Mouse (Mus musculus) kidney, embryonic 16.5 days (tissue): ENCODE results near the gene Akr1c20. TPM values are rescaled to one million over a fixed set of nuclear protein-coding genes. Genes with fewer than 3 reads are reported as not detected.

Source experiments
- ATAC-seq: fragments of 200-750 bp; cut with Nextera tagmentation; 2 replicates; pipeline ENCODE4 v1.8.0; 2017; ENCODE audit warnings: moderate TSS enrichment; ENCODE audit not compliant: low FRiP score, low TSS enrichment
- H3K27ac ChIP-seq: fragments of 300-500 bp; sonication (generic); 2 replicates; pipeline ENCODE4 v1.5.1; 2014; ENCODE audit warnings: low read length
- H3K27me3 ChIP-seq: fragments of 300-500 bp; sonication (generic); 2 replicates; pipeline ENCODE4 v1.6.1; 2014; ENCODE audit warnings: low read length, control low read depth, mixed read lengths; ENCODE audit not compliant: insufficient read depth
- H3K36me3 ChIP-seq: fragments of 300-500 bp; sonication (generic); 2 replicates; pipeline ENCODE4 v1.6.1; 2014; ENCODE audit warnings: low read length, control low read depth, mixed read lengths; ENCODE audit not compliant: insufficient read depth
- H3K4me1 ChIP-seq: fragments of 300-500 bp; sonication (generic); 2 replicates; pipeline ENCODE4 v1.6.1; 2014; ENCODE audit warnings: low read length, control low read depth, mixed read lengths; ENCODE audit not compliant: insufficient read depth
- H3K4me2 ChIP-seq: fragments of 300-500 bp; sonication (generic); replicated peaks from 2 replicates; pipeline ENCODE4 v1.6.1; 2014; ENCODE audit warnings: low read depth, low read length
- H3K4me3 ChIP-seq: fragments of 300-500 bp; sonication (generic); 2 replicates; pipeline ENCODE4 v1.5.1; 2014; ENCODE audit warnings: mild to moderate bottlenecking, low read length
- H3K9ac ChIP-seq: fragments of 300-500 bp; sonication (generic); replicated peaks from 2 replicates; pipeline ENCODE4 v1.6.1; 2014; ENCODE audit warnings: low read length
- H3K9me3 ChIP-seq: fragments of 300-500 bp; sonication (generic); 2 replicates; pipeline ENCODE4 v1.6.1; 2016; ENCODE audit warnings: low read length, control low read depth
- WGBS: fragments of 180-500 bp; shearing (Covaris S2); extraction: QIAGEN DNeasy Blood & Tissue Kit; methylation state at CpG from one replicate; pipeline ENCODE4 v1.1.7; 2014; 5-methylcytosine and 5-hydroxymethylcytosine counted together
- polyA plus RNA-seq: library from polyadenylated mRNA; unstranded; fragments of >200 nt; fragmentation: Nextera tagmentation; extraction: Ambion mirVana; gene quantifications from 2 replicates; pipeline ENCODE4 v1.2.1, GENCODE M21; 2015

The Akr1c20 gene
- not detected in 2 replicates for polyA plus RNA-seq

DNA sequence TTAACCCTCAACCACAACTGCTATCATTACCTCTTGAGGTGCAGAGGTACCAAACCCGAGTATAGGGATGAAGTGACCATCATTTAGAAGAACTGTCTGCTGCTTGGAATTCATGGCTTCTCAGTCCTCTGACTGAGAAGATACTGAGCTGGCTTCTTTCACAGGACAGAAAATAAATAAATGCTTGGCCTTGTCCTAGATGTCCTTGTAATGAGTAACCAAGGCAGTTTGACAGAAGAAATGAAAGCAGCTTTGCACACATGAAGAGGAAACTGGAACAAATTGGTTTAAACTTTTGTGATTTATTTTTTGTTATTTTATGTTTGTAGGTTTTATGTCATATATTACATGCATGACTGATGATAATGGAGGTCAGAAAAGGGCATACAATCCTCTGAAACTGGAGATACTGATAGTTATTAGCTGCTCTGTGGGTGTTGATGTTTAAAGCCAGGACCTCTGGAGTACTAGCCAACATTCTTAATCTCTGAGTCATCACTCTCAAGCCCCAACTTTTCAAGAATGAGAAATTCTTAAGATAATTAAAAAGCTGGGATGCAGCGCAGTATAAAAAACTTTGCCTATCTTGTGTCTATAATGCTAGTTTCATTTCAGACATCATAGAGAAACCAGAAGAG lies at the start of gene Akr1c20:
Gene Akr1c20, minus strand, starts transcription at position 145 of the 638 bp plus-strand sequence.
- Histone ChIP-seq H3K36me3 (no peaks in the 10 kb centered on the region), H3K9ac (no peak within 1 kb of the TSS), H3K27me3 (no peaks in the 10 kb centered on the region), H3K4me3 (no peak within 1 kb of the TSS), H3K4me1 (no peaks in the 10 kb centered on the region), H3K9me3 (no peaks in the 10 kb centered on the region), H3K4me2 (no peak within 1 kb of the TSS), H3K27ac (no peak within 1 kb of the TSS)
- 88% methylated on average over 2 of the region's 2 CpGs for WGBS
- ATAC-seq, result no peak

DNA sequence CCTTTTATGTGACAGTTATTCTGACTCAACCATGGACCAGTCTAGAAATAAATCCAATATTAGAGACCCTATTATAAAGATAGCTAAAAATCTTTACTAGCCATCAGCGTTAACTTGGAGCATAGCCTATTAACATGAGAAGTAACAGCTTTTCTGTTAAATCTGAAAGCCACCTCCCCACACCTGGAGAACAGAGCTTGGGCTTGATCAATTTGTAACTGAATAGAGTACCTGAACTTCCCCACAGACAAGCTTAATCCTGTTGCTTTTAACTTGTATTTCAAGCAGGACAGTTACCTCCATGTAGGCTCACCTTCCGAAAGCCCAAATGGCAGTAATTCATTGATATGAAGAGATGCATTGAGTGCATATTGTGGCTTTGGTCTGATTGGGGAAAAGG lies 42.9 kb upstream of the Akr1c20 start:
- ATAC-seq, result no peak
- WGBS, result 89% methylated on average over 2 of the region's 2 CpGs
- Histone ChIP-seq H3K27ac (no peak overlapping the region), H3K4me2 (no peak overlapping the region), H3K4me1 (no peaks in the 10 kb centered on the region), H3K9me3 (0 out of 2 replicates have a peak, but pooled peaks cover 3% of the 10 kb centered on the region), H3K4me3 (no peak overlapping the region), H3K9ac (no peak overlapping the region), H3K27me3 (no peaks in the 10 kb centered on the region), H3K36me3 (no peaks in the 10 kb centered on the region)

- Histone ChIP-seq H3K36me3 (no peaks in the 10 kb centered on the region), H3K4me3 (no peak overlapping the region), H3K9ac (no peak overlapping the region), H3K9me3 (no peaks in the 10 kb centered on the region), H3K4me2 (no peak overlapping the region), H3K27ac (no peak overlapping the region), H3K4me1 (no peaks in the 10 kb centered on the region), H3K27me3 (no peaks in the 10 kb centered on the region)
- no peak for ATAC-seq
These were observed 37.4 kb upstream of the Akr1c20 start for GRCm38 (mm10) chr13:4560500-4560899.

GRCm38 (mm10) chr13:4559143-4559542 lies 36.0 kb upstream of the Akr1c20 start:
- Histone ChIP-seq H3K27ac (no peak overlapping the region), H3K4me3 (no peak overlapping the region), H3K36me3 (no peaks in the 10 kb centered on the region), H3K27me3 (no peaks in the 10 kb centered on the region), H3K4me1 (no peaks in the 10 kb centered on the region), H3K9ac (no peak overlapping the region), H3K4me2 (no peak overlapping the region), H3K9me3 (no peaks in the 10 kb centered on the region)
- WGBS, result 68% methylated on average over 1 of the region's 1 CpGs
- ATAC-seq, result no peak

DNA sequence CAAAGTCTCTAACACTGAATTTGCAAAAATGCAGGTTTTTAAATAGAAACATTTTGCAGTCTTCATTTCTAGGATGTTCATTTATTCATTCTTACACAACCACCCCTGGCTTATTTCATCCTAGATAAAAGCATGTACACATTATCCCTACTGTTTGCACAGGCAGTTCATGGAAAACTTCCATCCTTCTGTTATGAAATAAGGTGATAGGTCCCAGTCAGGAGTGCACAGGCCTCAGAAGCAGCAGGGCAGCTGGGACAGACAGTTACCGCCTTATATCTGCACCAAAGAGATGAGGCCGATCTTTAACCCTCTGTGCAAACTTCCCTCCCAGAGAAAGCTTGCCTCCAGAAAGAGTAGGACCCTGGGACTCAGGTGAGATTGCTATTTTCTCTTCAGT lies 8.3 kb downstream of the Akr1c20 start:
- Histone ChIP-seq H3K27me3 (no peaks in the 10 kb centered on the region), H3K27ac (no peak overlapping the region), H3K4me1 (no peaks in the 10 kb centered on the region), H3K9me3 (no peaks in the 10 kb centered on the region), H3K36me3 (no peaks in the 10 kb centered on the region), H3K9ac (no peak overlapping the region), H3K4me3 (no peak overlapping the region), H3K4me2 (no peak overlapping the region)
- ATAC-seq, result no peak
- WGBS, result 80% methylated on average over 2 of the region's 2 CpGs

DNA sequence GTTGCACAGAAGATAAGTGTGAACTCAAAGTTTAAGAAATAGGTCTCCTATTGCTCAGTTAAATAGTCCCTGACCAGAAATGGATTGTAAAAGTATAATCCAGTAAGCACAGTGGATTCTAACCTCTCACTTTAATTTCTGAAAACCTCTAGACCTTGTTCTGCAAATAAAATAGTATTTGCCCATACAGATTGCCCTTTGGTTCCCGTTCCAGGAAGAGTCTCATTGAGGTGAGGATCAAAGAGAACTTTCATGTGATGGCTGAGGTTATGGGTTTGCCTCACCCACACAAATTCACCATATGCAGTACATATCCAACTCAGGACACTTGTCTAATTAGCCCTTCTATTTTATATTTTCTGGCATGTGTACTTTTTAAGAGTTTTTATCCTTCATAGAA lies 55.2 kb downstream of the Akr1c20 start:
- no peaks in the 10 kb centered on the region for H3K9me3 ChIP-seq
- no peak overlapping the region for H3K4me2 ChIP-seq
- H3K4me1 ChIP-seq, result no peaks in the 10 kb centered on the region
- ATAC-seq, result no peak
- H3K27me3 ChIP-seq, result no peaks in the 10 kb centered on the region
- WGBS, result 86% methylated on average over 1 of the region's 1 CpGs
- H3K27ac ChIP-seq, result no peak overlapping the region
- H3K9ac ChIP-seq, result no peak overlapping the region
- no peaks in the 10 kb centered on the region for H3K36me3 ChIP-seq
- H3K4me3 ChIP-seq, result no peak overlapping the region

DNA sequence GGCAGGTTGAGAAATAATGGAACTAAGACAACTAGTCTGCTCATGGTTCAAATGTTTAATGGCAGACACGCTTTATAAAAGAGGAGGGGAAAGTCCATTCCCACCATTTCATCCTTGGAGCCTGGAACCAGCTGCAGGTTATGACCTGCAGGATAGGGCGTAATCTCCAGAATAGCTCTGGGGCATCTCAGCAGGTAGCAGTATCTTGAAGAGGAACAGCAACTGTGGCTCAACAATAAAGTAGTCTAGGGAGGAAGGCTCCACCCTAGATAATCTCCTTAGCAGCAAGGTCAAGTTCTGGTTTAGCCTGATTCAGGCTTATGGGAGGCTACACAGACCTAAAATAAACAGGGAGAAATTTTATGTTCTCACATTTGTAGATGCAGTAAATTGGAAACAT lies 57.5 kb downstream of the Akr1c20 start:
- no peaks in the 10 kb centered on the region for H3K9me3 ChIP-seq
- no peak overlapping the region for H3K27ac ChIP-seq
- no peak for ATAC-seq
- H3K36me3 ChIP-seq, result no peaks in the 10 kb centered on the region
- no peak overlapping the region for H3K9ac ChIP-seq
- H3K4me2 ChIP-seq, result no peak overlapping the region
- no peaks in the 10 kb centered on the region for H3K4me1 ChIP-seq
- H3K27me3 ChIP-seq, result no peaks in the 10 kb centered on the region
- no peak overlapping the region for H3K4me3 ChIP-seq
- WGBS, result 93% methylated on average over 2 of the region's 2 CpGs

Other genes with a start within 250 kb of the Akr1c20 start
- gene Akr1c12, start 243.9 kb downstream of the Akr1c20 start, polyA plus RNA-seq, result 3.2 and 3.5 TPM in 2 replicates
- not detected in 2 replicates for gene Akr1c6, start 89.0 kb downstream of the Akr1c20 start, polyA plus RNA-seq
- gene Akr1c21, start 50.7 kb upstream of the Akr1c20 start, polyA plus RNA-seq, result 6.2 and 6.3 TPM in 2 replicates
- 47.7 and 53.3 TPM in 2 replicates for gene Akr1e1, start 85.8 kb upstream of the Akr1c20 start, polyA plus RNA-seq